Mouse (Mus musculus) yolk sac, embryonic 10.5 days (tissue): ENCODE results near the gene Ntsr1.

Experiments
- DNase-seq: peaks from one replicate; pipeline ENCODE4 v3.0.0-alpha.2; 2017; ENCODE audit warnings: low spot score

The Ntsr1 gene

DNA sequence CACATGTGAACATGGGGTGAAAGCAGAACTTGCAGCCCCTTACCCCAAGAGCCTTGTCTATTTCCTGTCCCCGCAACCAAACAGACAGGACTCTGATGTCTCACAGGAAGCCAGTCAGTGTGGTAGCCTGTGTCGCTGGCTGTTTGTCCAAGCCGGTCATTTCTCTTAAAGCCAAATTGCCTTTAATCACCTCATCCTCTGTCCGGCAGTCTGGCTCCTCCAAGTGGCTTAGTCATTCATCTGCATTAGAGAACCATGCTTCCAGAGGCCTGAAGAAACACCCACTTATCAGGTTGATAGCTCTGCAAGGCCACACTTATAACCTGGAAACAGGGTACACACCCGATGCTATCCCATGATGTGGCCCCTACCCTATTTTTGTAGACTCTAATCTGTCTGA is 62.4 kb downstream of the Ntsr1 start:
- DNase-seq, result no peak

DNA sequence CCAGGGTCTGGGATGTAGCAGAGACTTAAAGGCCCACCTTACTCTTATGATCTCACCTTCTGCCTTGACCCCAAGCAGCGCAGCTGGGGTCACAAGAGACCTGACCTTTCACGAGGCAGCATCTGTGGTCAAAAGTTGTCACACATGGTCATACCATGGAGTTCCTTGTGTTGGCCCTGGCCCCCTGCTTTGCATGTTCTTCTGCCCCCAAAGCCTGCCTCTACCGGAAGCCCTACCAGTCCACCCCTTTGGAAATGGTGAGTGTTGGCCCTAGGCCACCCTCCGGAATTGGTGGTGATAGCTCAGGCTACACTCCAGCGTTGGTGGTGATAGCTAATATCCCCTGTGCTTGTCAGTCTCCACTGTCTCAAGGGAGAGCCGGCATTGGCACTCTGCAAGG is 63.5 kb downstream of the Ntsr1 start:
- DNase-seq, result no peak

DNA sequence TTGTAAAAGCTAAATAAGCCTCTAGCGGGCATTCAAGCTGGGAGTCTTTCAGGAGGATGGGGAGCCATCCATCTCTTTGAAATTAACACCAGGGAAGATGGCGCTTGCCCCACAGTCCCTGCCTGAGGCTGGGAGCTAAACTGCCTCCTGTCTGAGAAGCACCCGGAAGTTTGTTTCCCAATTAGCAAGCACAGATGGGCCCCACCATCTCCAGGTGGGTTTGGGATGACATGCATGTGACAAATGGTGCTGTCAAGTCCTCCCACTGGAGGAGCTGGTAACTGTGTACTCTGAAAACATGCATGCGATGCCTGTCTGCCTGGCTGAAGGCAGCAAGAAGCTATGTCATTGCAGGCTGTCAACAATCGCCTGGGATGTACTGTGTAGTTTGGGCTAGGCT is 64.1 kb downstream of the Ntsr1 start:
- no peak for DNase-seq

DNA sequence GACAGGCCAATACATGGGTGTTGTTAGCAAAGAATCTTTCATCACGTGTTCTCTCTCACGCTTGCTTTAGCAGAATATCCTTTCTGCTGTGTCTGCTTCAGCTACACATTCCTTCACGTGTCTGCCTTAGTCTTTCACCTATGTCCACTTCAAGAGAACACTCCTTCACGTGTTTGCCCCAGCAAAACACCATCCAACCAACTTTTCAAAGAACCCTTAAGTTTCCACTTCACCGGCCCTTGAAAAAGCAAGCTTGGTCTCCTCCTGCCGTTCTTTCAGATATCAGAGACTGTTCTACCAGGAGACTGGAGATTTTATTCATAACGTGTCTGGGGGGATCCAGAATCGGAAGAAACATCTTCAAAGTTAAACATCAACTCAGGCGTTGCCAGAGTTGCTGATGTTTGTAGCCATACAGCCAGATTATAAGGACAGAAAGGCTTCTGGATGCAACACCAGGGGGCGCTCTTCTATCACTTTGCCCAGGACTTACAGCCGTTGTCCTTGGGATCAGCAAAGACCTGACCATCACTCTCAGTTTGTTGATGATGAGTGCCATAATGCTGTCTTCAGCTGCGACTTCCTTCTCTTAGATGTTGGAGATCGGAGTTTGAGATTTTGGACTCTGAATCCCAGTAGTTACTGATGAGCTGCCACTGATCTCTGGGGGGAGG is 66.6 kb downstream of the Ntsr1 start:
- peak; percentile 26 for DNase-seq

DNA sequence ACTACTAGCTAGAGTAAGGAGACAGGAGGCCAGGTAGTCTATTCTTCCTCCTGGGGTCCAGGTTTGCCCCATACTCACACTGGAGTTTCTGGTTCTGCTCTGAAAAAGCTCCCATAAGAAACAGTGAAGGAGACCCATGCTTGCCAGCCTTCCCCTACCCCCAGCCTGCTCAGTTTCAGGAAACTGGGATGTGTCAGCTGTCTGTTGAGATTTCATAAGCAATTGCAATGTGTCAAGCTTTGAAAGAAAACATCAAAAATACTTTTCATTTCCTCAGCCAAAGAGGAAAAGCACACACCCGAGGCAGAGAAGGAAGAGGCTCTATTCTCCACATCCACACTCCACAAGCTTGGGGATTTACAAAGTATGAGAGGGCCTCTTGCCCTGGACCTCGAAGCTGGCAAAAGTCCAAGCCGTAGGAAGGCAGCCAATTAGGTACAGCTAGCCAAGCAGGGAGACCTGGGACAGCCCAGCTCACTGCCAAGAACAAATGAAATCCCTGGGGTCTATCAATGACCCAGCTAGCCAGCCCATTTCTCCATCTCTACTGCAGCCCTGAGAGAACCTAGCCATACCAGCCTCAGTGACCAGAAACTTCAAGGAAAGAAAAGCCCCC is 69.4 kb downstream of the Ntsr1 start:
- no peak for DNase-seq

DNA sequence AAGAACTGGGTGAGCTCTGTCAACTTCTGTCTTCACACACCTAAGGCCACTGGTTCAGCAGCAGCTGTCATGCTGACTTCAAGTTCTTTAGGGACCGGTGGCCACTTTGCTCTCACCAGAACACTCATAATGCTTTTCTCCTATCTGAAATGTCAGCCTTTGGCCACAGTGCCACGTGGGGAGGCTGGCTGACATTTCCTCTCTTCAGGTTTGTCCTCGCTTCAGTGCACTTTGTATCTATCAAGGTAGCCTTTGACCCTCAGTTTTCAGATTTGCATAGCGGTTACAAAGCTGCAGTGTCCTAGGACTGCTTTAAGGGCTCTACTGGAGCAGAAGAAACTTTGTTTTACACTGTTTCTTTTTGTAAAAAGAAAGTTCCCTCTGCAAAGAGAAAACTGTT is 76.7 kb downstream of the Ntsr1 start:
- peak; percentile 14 for DNase-seq

DNA sequence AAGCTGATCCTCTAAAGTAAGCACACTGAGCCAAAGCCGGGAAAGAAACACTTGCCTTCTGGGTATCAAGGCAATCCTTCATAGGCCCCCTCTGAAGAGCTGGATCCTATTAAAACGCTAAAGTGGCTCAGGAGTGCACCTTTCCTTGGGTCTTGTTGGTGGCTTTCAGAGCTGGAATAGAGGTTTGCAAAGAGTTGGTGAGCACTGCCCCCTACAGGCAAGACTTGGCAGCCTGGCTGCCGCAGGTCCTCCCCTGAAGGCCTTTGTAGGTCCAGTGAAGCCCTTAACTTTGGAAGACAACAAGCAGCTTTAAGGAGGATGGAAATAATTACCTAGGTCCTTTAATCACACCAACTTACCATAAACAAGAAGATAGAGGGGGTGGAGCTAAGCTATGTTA is 78.9 kb downstream of the Ntsr1 start:
- peak; percentile 54 for DNase-seq

DNA sequence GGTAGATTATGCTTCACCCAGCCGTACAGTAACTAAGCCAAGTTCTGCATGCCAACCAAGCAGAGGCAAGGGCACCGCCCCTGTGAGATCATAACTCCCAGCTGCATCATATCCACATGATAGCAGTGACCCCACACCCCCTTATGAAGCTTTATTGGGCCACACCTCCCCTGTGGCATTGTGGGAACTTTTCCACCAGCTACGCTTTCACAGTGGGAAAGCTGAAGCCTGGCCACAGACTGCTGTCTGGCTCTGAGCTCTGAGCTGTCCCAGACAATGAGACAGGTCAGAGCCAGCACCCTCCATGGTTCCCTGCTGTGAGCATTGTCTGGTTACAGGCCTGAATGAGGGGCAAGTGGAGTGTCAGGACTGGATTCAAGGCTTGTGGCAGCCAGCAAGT is 81.2 kb downstream of the Ntsr1 start, which contains the start of gene Mrgbp:
TSS of gene Mrgbp (plus strand) at position 303 of the 400 bp plus-strand sequence.
- DNase-seq, result no peak

DNA sequence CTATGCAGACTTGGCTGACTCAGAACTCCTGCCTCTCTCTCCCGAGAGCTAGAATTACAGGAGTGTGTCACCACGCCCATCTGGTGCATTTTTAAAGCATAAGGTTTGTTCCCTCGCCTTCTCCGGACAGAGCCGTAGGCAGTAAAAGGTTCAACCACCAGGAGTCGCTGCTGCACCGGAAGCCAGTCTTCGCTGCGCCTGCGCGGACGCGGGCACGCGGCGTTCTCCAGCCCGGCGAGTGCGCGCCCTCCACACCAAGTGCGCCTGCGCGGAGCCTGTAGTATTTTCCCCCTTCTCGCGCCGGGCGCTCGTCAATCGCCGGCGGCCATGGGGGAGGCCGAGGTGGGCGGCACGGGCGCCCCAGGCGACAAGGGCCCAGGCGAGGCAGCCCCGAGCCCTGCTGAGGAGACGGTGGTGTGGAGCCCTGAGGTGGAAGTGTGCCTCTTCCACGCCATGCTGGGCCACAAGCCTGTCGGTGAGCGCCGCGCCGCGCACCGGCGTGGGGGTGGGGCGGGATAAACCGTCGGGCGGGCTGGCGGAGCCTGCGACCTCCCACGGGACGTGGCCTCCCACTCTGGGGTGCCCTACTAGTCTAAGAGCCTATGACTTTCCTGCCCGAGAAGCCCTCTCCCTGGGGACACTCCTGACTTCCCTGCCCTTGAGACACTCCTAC is 82.8 kb downstream of the Ntsr1 start:
- peak; percentile 92 for DNase-seq

DNA sequence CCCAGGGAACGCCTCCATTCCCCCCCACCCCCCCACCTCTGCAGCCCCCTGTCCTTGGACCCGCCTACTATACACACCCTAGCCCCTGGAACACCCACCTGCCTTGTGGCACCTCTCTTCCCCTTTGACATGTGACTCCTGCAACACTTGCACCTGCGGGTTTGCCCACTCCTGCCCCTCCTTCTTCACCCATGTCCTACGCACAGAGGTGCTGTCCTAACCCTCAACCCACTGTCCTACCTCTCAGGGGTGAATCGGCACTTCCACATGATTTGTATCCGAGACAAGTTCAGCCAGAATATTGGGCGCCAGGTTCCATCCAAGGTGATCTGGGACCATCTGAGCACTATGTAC is 83.4 kb downstream of the Ntsr1 start:
- no peak for DNase-seq

DNA sequence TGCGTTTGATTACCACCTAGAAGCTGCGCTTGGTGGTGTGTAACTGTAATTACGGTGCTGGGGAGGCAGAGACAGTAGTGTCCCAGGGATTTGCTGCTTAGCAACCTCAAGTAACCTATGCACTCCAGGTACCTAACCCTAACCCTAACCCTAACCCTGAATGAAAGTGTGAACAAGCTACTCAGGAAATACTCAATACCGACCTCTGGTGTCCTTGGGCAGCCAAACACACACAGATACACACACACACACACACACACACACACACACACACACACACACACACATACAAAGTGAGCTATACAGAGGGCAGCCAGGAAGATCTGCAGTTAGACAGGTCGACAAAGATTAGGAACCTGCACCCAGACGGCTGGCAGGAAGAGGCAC is 89.0 kb downstream of the Ntsr1 start:
- DNase-seq, result no peak

DNA sequence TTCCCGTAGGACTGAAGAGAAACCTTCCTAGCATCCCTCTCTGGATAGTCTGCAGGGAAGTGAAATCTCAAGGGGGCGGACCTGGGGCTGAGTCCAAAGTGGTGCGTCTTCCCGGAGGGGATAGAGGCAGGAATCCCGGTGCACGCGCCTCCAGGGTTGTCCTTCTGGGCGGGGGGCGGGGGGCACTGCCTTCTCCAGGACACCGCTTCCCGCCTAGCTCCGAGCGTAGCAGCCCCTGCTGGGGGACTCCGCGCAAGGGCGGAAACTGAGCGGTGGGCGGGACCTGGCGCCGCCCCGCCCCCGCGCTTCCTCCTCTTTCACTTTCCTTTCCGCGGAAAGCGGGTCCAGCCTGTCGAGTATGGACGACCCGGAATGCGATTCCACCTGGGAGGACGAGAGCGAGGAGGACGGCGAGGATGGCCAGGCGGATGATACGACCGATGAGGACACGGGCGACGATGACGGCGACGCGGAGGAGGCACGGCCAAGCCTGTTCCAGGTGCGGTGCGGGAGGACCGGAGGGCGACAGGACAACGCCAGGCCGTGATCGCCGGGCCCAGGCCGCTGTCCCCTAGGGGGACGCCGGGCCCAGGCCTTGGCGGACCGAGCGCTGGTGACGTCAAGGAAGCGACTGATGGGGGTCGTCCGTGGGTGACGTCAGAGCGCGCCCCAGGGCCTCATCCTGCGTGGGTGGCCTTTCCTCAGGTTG is 89.5 kb downstream of the Ntsr1 start, which contains the start of gene Ogfr:
TSS of gene Ogfr (plus strand) at position 123 of the 709 bp plus-strand sequence.
- DNase-seq, result peak; percentile 89
